Mouse (Mus musculus) cerebellum, adult 9-10 months (tissue): Measurements from ENCODE around the gene Aoc2.
"Not testable (repeated sequence)": the region's sequence is repeated elsewhere in the genome, so short reads cannot be mapped to it uniquely, and the experiment has no call there.

ENCODE experiments used
- DNase-seq: peaks from one replicate; pipeline ENCODE4 v3.0.0; 2022

The Aoc2 gene

DNA sequence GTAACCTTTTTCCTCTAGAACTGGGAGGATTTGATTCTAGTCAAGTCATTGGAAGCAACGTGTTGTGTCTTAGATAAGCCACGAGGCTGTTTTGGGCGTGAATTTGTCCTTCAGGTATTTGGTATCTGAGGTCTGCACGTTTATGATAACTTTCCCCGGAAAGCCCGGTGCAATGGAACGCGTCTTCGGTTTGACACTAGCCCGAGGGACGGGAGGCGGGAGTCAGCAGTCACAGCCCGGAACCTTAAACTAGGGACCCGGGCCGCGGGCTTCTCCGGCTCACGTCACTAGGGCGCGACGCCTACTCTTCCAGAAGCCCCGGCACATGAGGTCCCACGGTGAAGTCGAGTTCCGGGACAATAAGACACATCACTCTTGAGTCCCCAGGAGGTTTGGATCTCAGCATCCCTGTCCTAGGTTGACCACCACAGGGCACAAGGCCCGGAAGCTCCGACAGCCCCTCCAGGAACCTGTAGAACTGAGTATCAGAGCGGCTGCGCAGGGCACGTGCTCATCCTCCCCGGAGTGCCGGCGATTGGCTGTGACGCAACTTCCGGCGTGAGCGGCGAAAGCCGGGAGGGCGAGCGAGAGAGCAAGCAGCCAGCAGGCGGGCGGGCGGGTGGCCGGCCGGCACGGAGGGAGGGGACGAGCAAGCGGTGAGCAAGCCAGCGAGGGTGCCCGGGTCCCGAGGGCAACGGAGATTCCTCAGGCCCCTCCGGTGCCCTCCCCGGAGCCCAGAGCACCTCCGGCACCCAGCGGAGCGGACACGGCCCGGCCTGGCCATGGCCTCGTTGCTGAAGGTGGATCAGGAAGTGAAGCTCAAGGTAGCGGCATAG is 9.0 kb upstream of the Aoc2 start, which contains the start of gene Psme3:
Gene Psme3 (plus strand): TSS at position 549 of the 836 bp plus-strand sequence.
- peak; percentile 93 for DNase-seq

DNA sequence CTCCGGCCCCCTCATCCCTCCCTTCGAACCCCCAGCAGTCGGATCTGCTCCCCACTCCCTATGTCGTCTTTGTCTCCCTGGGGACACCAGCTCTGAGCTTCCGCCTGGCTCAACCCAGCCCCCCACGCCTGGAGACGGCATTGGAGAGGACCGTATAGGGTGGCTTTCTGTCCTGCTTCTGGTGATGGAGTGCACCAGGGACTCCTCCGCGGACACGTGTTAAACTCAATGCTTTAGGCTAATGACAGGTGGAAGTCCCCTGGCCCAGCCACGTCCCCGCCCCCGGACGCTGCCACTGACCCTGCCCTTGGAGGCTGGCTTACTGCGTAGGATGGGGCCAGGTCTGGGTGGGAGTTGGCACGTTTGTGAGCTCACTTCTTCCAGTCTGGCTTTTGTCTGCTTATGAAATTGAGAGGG is 8.4 kb upstream of the Aoc2 start:
- DNase-seq: peak; percentile 41

DNA sequence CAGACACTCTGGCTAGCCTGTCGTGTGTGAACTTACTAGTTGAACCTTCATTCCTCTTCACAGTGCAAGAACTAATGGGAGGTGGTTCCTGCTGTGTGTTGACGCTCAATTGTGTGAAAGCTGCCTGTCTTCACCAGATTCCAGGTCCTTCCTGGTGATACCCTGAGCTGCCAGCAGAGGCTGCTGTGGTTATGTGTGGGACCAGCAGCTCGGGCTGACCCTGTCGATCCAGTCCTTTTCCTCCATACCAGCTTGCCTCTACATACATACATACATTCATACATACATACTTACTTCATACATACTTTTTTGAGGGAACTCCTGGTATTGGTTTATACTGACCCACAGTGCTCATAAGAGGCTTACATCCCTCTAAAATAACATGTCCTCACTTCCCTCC is 1.3 kb upstream of the Aoc2 start:
- peak; percentile 64 for DNase-seq

DNA sequence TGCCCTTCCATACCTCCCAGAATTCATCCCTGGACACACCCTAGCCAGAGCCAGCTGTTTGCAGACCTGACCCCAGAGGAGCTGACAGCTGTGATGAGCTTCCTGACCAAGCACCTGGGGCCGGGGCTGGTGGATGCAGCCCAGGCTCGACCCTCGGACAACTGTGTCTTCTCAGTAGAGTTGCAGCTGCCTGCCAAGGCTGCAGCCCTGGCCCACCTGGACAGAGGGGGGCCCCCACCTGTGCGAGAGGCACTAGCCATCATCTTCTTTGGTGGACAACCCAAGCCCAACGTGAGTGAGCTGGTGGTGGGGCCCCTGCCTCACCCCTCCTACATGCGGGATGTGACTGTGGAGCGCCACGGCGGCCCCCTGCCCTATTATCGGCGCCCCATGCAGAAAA is 338 bp downstream of the Aoc2 start:
- not testable (repeated sequence) for DNase-seq

DNA sequence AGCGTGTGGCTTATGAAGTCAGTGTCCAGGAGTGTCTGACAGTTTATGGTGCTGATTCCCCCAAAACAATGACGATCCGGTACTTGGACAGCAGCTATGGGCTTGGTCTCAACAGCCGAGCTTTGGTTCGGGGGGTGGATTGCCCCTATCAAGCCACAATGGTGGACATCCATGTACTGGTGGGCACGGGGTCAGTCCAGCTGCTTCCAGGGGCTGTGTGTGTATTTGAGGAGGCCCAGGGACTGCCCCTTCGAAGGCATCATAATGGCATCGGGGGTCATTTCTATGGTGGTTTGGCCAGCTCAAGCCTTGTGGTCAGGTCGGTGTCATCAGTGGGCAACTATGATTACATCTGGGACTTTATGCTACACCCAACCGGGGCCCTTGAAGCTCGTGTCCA is 1.3 kb downstream of the Aoc2 start:
- DNase-seq: no peak

DNA sequence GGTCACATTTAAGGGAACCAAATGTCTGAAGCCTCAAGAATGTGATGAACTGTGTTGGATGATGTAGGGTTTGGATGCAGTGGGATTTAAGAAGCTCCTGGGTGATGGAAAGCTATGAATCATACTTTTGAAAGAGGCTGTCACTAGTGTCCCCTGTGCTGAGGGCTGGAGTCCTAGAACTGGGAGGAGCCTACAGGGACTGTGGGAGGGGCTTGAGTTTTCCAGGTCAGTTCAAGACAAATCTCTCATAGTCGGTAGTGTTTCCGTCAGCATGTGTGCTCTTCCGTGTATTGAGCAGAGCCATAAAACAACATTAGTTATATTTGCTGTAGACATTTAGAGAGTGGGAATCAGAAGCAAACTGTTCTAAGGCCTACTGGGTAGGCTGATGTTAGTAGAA is 2.4 kb downstream of the Aoc2 start:
- no peak for DNase-seq

DNA sequence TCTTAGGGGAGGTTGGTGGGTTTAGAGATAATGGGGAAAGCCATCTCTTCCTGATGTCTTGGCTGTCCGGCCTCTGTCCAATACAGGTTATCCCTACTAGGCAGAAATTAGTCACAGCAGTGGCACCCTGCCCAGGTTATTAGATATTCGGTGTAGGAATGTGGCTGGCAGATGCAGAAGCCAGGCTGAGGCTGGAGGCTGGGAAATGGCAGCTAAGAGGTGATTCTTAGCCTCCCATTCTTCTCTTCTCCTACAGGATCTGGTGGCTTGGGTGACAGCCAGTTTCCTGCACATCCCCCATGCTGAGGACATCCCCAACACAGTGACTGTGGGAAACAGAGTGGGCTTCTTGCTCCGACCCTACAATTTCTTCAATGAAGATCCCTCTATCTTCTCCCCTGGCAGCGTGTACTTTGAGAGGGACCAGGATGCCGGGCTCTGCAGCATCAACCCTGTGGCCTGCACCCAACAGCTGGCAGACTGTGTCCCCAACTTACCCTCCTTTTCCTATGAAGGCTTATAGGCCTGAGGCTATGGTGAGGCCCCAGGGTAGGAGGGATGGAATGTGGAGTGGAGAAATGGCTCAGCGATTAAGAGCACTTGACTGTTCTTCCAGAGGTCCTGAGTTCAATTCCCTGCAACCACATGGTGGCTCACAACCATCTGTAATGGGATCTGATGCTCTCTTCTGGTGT is 4.2 kb downstream of the Aoc2 start:
- DNase-seq: no peak

DNA sequence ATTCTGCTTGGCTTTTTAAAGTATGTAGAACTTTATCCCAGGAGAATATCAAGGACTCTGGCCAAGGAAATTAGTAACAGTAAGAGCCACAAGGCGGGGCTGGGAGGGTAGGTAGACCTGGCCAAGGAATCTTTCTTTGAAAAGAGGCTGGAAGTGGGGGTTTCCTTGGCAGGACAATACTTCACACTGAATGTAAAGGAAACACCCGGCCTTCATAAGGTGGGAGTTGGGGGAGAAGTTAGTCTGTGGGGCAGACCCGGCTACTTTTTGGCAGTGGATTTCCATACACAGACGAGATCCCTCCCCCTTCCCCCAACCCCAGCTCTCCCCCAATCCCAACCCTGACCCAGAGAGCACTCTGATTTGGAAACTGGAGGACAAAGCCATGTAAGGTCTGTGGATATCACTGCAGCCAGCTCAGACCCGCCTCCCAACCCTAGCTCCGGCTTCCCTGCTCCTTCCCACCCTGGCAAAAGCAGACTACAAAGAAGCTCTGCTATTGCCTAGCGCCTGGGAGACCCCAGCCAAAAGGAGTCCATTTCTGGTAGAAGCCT is 5.6 kb downstream of the Aoc2 start, which contains the start of gene Aoc3:
Gene Aoc3 (plus strand): TSS at position 235 of the 554 bp plus-strand sequence.
- no peak for DNase-seq

DNA sequence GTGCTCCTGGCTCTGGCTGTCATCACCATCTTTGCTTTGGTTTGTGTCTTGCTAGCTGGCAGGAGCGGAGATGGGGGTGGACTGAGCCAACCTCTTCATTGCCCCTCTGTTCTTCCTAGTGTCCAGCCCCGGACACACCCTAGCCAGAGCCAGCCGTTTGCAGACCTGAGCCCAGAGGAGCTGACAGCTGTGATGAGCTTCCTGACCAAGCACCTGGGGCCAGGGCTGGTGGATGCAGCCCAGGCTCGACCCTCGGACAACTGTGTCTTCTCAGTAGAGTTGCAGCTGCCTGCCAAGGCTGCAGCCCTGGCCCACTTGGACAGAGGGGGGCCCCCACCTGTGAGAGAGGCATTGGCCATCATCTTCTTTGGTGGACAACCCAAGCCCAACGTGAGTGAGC is 6.1 kb downstream of the Aoc2 start:
- DNase-seq: not testable (repeated sequence)

DNA sequence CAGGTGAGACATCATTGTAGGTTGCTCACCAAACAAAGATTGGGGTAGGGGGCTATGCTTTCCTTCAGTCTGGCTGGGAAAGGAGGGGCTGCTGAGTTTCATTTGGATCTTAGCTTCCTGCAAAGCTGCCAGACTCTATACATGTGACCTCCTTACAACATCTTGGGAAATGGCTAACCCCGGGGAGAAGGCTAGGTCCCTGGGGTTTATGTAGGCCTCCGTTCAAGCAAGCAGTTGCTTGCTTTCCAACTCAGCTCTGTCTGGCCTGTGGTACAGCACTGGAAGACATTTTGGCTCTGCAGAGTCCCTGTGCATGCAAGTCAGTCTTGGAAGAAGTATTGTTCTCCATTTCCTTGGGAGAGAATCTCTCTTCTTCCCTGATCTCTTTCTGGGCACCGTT is 7.7 kb downstream of the Aoc2 start:
- DNase-seq: no peak

DNA sequence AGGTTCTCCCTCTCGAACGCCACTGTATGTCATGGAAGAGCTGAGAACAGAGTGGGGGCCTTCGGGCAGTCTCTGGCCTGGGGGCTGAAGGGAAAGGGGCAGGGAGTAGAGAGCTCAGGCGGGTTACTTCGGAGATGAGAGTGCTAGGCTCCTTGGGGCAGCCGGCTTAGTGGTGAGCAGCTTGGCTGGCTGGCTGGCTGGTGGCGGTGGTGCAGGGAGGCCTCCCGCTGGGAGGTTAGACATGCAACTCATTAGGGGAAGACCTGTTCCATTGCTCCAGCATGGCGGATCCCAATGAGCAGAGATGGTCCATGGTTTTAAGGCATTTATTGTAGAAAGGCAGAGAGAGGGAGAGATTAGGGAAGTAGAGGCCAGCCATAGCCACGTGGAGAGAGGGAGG is 9.2 kb downstream of the Aoc2 start:
- DNase-seq: no peak

DNA sequence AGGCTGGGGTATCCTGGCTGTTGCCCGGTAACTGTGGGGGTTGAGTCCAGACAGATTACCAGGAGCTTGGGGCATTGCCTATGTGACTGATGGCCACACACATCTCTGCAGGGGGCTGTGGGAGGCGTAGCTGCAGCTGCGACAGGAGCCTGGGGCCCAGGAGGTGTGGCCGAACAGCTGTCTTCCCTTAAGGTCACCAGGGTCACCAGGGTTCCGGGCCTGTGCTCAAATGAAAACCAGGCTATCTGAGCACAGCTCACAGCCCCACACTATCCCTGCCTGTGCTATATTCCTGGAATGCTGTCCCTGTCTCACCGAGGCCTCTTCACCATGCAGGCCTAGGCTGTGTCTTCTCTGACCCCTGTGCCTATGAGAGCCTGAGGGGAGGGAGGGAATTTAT is 9.7 kb downstream of the Aoc2 start:
- DNase-seq: no peak

DNA sequence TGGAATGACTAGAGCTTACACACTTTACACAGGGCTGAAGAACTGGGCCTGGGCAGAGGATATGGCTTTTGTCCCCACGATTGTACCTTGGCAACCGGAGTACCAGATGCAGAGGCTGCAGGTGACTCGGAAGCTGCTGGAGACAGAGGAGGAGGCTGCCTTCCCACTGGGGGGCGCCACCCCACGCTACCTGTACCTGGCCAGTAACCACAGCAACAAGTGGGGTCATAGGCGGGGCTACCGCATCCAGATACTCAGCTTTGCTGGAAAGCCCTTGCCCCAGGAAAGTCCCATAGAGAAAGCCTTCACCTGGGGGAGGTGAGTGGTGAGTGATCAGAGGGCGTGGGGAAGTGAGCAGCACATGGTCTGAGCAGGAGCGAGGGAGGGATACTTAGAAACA is 10.8 kb downstream of the Aoc2 start:
- DNase-seq: no peak

DNA sequence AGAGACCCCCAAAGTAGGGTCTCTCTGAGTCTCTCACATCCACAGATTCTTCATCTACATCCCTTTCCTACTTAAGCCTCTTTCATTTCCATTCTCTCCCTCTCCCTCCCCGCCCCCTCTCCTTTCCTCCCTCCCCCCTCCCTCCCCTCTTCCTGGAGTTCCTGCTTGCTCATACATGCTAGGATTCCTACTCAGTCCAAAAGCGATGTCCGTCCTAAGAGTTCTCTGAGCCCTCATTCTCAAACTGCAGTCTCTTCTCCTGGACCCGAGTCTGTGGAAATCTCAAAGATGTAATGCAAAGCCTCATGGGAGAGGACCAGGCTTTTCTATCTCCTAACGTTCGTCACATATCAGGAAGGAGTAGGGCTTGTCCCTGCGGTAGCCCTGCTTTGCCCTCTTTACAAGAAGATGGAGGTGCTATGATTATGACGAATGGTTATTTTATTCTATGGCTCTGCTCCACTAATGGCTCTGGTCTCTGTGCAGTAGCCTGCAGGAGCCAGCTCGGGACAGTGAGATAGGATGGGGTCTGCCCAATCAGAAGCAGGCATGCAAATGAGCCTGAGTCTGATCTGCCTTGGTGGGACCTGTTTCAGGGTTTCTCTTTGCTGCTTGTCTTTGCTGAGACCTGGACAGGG is 13.4 kb downstream of the Aoc2 start:
- DNase-seq: no peak

DNA sequence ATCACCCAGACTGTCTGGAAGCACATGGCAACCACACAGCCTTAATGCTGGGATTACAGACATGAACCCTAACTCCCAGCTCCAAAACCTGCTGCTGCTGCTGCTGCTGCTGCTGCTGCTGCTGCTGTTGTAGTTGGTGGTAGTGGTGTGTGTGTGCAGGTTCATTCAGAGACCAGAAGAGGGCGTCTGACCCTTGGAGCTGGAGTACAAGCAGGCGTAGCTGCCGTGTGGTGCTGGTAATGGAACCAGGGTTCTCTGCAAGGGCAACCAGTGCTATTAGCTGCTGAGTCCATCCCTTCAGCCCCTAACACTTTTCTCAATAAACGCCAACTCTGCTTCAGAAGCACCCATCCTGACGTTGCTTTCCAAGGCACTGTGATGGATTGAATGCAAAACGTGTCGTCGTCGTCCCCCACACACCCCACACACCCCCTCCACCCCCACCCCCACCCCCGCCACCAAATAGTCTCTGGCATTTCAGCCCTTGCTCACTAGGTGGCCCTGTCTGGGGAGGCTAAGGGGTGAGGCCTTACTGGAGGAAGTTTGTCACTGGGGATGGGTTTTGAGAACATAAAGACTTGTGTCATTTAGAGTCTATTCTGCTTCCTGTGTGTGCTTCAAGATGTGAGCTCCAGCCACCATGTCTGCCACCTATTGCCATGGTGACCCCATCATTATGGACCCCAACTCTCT is 22.4 kb downstream of the Aoc2 start:
- no peak for DNase-seq

DNA sequence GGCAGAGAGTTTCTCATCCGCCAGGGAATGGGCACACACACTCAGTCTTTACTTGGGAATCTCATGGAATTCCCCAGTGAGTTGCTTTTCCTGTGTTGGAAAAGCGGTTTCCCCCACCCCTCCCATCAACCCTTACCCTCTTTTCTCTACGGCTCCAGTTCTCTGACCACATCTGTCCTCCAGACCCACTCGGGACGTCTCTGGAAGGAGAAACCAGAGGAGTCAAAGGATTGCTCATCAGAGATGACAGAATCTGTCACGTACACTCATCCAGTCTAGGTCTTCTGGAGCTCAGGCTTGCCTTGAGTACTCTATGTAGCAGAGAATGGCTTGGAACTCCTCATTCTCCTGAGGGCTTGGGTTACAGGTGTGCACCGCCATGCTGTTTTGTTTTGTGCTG is 23.9 kb downstream of the Aoc2 start:
- DNase-seq: no peak

DNA sequence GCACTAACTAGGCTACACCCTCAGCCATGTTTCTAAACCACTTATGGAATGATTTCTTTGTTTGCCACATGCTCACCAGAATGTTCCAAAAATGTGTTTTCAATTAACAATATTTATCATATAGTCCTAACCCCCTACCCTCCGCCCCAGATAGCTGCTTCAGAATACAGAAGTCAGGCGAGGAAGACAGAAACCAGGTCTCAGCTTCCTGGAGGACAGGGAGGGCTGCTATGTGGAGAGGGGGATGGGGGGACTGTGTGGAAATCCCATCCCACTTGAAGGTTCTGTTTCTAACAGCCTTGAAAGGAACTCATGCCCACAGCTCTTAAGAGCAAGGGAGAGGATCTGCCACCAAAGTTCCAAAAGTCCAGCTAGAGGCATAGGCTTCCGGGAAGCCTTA is 24.4 kb downstream of the Aoc2 start:
- no peak for DNase-seq

DNA sequence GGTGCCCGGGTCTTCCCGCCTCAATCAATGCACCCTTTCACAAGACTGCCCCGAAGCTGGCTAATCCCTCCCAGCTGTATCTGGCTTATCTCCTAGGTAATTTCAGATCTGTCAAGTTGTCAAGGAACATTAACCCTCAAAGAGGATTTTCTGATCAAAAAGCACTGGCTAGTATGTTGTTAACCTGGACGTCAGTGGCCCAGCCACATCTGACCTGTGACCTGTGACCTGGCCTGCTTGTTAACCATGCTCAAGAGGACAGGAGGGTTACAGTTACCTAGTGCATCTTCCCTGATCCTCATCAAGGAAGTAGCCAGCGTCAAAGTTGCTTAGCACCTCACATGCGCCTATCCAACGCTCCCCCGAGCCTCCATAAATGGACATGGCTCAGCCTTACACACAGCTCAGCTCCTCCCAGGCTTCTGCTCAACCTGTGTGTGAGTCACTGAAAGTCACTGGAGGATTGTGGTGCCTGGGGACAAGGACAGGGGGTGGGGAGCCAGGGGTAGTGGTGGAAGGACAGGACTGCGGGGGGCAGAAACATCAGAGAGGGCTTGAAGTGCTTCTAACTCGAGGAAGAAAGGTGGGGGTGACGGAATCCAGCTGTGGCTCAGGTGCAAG is 26.3 kb downstream of the Aoc2 start:
- no peak for DNase-seq

DNA sequence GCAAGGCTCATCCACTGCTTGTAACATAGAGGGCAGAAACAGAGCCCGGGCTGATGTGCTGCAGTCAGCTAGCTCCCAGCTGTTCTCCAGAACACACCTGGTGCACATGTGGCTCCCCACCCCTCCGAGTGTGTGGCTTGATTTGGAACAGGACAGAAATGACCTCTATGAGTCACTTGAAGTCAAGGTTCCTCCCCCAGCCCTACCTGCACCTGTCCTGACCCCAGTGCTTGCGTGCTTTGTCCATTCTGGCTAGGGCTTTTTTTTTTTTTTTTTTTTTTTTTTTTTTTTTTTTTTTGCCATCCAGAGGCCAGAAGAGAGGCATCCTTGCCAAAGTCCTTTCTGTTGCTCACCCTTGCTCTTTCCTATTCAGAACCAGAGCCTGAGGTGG is 26.9 kb downstream of the Aoc2 start:
- no peak for DNase-seq

DNA sequence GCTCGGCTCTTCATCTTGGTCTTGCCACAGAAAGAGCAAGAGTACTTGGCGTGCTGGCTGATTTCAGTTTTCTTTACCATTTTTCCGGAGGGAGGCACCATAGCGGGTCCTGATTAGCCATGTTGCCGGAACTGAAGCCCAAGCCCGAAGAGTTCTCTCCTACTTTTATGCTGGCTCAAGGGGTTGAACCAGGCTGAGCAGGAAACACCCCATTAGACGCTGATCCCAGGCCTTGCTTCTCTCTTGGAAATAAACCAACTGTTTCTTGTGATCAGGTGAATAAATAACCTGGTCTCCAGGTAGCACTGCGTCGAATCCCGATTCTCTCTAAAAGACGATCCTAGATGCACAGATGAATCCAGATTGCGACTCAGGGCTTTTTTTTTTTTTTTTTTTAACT is 28.6 kb downstream of the Aoc2 start:
- no peak for DNase-seq

DNA sequence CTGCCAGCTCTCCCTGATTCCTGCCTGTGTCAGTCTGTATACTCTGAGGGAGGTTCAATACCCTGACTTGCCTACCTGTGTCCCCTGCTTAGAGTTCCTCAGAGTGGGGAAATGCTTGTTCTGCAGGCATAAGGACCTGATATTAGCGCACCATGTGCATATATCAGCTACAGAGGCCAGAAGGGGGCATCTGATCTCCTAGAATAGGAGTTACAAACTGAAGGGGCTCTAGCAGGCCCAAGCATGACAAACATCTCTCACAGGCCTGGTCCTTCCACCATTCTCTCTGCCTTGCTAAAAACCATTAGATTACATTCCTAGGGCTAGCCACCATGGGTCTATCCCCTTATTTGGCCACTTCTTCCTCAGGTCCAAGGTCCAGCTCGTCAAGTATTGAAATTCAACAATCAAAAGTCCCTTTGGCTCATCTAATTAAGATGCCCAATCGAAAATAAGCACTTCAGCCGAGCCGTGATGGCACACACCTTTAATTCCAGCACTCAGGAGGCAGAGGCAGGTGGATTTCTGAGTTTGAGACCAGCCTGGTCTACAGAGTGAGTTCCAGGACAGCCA is 29.7 kb downstream of the Aoc2 start:
- no peak for DNase-seq

DNA sequence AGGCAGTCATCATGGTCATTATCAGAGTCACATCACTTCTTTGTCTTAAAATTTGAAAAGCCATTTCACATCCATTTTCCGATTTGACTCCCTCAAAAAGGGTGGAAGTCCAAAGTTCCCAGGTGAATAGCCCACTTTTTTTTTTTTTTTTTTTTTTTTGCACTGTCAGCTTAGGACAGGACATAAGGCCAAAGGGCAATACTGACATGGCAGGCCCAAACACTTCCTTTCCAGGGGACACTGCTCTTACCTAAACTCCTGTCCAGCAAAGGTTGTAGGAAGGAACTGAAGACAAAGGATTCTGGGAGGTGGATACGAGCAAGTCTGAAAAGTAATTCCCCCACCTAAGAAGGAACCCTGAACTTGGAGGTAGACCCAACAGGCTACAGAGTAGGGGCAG is 31.1 kb downstream of the Aoc2 start:
- no peak for DNase-seq
